Mouse (Mus musculus): Measurements from ENCODE around the gene Snrpf.

DNA sequence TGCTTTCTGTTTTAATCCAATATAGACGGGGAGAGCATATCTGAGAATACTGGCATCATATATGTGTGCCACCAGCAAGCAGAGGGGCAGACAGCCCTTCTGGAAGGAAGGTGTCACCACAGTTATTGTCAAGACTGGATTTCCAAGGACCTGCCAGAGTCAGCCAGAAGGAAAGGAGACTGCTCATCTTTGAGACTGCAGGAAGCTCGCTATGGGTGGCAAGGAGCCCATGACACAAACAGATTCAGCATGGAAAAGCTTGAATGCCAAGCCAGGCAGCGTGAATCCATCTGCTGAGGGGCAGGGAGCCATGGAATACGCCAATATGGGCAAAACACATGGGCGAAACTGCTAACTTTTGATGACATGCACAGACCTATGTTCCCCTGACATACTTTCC is 44.1 kb upstream of the Snrpf start:
- no peak for TF ChIP-seq POLR2A (IDR thresholded peaks at IDR 0.05; ENCODE audit: low read depth, low read length)
- TF ChIP-seq MAX (IDR thresholded peaks at IDR 0.05; ENCODE audit: low read length) = no peak
- no peak for TF ChIP-seq CTCF (conservative IDR thresholded peaks at IDR 0.05 in 1 of 2, IDR thresholded peaks at IDR 0.05 in 1 of 2; ENCODE audit: low read depth in 2 of 2, low read length in 2 of 2)
- no peak for TF ChIP-seq USF1 (IDR thresholded peaks at IDR 0.05; ENCODE audit: low read depth, low read length)
- TF ChIP-seq MAZ (IDR thresholded peaks at IDR 0.05; ENCODE audit: low read depth, low read length) = no peak
